ENCODE assay signal across 8 mouse cellular contexts in the genomic region with DNA sequence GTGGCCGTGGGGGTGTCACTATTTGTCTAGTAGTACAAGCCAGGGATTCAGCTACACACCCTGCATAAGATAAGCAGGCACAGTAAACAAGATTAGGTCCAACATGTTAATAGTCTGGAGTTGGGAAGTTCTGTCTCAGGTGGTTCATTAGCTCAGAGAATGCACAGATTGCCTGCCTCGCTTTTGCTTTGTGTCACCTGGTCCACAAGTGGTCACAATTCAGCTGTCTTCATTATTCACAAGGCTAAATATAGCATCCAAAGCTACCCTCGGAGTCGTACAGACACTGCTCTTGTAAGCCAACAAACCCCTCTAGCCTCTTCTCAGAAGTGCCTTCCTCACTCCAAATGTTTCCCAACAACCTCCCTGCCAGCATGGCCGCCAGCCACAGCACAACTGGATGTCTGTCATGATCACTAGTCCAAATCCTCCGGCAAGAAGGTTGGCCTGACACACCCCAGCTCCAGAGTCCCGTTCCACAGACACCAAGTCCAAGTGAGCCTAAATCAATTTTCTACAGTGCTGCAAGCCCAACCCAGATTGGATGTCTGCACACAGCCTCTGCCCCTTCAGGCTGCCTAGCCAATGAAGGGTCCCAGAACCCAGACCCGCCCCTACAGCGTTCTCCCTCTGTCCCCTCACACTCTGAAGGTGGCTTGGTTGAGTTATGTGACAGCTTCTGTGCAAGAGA. TPM values are rescaled to one million over a fixed set of nuclear protein-coding genes. Genes with fewer than 3 reads are reported as not detected.
DNase-seq lines count a peak whose midpoint lies in the region; ATAC-seq and TF ChIP-seq lines count a peak whose summit lies in the region.

No protein-coding gene starts in this region.

- intact Hi-C loops in left cerebral cortex, postnatal 4 days (cut with DNase I): no loop called here
- intact Hi-C loops in left cerebral cortex, postnatal 10 days (cut with DNase I): no loop called here
- intact Hi-C loops in gastrocnemius, postnatal 36 days (cut with DNase I): no loop called here

- peak; percentile 44; the same call in 1 of the 2 replicates for ATAC-seq in intestine, embryonic 14.5 days (replicated peaks; ENCODE audit: low FRiP score, low TSS enrichment, low read depth)
- no peak for ATAC-seq in liver, embryonic 12.5 days
- ATAC-seq in midbrain, postnatal 0 days (ENCODE audit: low FRiP score): peak; percentile 28; the same call in 1 of the 2 replicates

- H3K9ac ChIP-seq in intestine, embryonic 14.5 days (ENCODE audit: low read length): peak overlapping the region; percentile 43; the same call in 1 of the 2 replicates
- H3K9ac ChIP-seq in liver, embryonic 12.5 days: peak overlapping the region; percentile 72
- no peak overlapping the region for H3K9ac ChIP-seq in midbrain, postnatal 0 days (replicated peaks; ENCODE audit: low read length, poor library complexity, severe bottlenecking)

- WGBS in intestine, embryonic 14.5 days: 21% methylated on average over 9 of the region's 9 CpGs
- 23% methylated on average over 9 of the region's 9 CpGs for WGBS in liver, embryonic 12.5 days (ENCODE audit: insufficient replicate concordance)
- WGBS in midbrain, postnatal 0 days: 28% methylated on average over 9 of the region's 9 CpGs

- no peaks in the 10 kb centered on the region for H3K9me3 ChIP-seq in intestine, embryonic 14.5 days (ENCODE audit: control insufficient read depth, low read length)
- H3K9me3 ChIP-seq in liver, embryonic 12.5 days (replicated peaks): no peaks in the 10 kb centered on the region
- H3K9me3 ChIP-seq in midbrain, postnatal 0 days (ENCODE audit: low read length): no peaks in the 10 kb centered on the region

- no peak for TF ChIP-seq CTCF in midbrain, postnatal 0 days (IDR thresholded peaks at IDR 0.05)

- peak overlapping the region; percentile 64 for H3K4me2 ChIP-seq in intestine, embryonic 14.5 days (ENCODE audit: low read length)
- peak overlapping the region; percentile 97 for H3K4me2 ChIP-seq in liver, embryonic 12.5 days
- peak overlapping the region; percentile 93 for H3K4me2 ChIP-seq in midbrain, postnatal 0 days (ENCODE audit: low read depth, low read length, poor library complexity, severe bottlenecking)

- H3K27me3 ChIP-seq in intestine, embryonic 14.5 days (replicated peaks; ENCODE audit: control insufficient read depth, insufficient read depth, low read length): no peaks in the 10 kb centered on the region
- peaks cover 14% of the 10 kb centered on the region for H3K27me3 ChIP-seq in liver, embryonic 12.5 days (replicated peaks)
- H3K27me3 ChIP-seq in midbrain, postnatal 0 days (ENCODE audit: insufficient read depth, low read length): peaks cover 11% of the 10 kb centered on the region; the same call in 1 of the 2 replicates

- DNase-seq in left cerebral cortex, postnatal 4 days: peak; percentile 29
- no peak for DNase-seq in left cerebral cortex, postnatal 10 days (ENCODE audit: extremely low spot score in 1 of 2, low spot score in 2 of 2)
- peak; percentile 39 to 54 for DNase-seq in cerebellum, postnatal 14 days
- peak; percentile 58 to 66 for DNase-seq in gastrocnemius, postnatal 36 days
- DNase-seq in intestine, embryonic 14.5 days (ENCODE audit: low spot score): peak; percentile 73
- peak; percentile 42 for DNase-seq in midbrain, postnatal 0 days (ENCODE audit: low spot score)
- peak; percentile 32 for DNase-seq in testis, postnatal 14 days (ENCODE audit: low spot score)

- no peak overlapping the region for H3K27ac ChIP-seq in intestine, embryonic 14.5 days (ENCODE audit: low read depth)
- no peak overlapping the region for H3K27ac ChIP-seq in liver, embryonic 12.5 days
- H3K27ac ChIP-seq in midbrain, postnatal 0 days (ENCODE audit: low read depth, low read length): no peak overlapping the region

- H3K4me1 ChIP-seq in intestine, embryonic 14.5 days (replicated peaks; ENCODE audit: control insufficient read depth, insufficient read depth, low read length): peaks cover 10% of the 10 kb centered on the region
- H3K4me1 ChIP-seq in liver, embryonic 12.5 days: peaks cover 41% of the 10 kb centered on the region
- peaks cover 6% of the 10 kb centered on the region; the same call in 1 of the 2 replicates for H3K4me1 ChIP-seq in midbrain, postnatal 0 days (ENCODE audit: insufficient read depth, low read length)

- H3K4me3 ChIP-seq in intestine, embryonic 14.5 days (ENCODE audit: low read depth, low read length): peak overlapping the region; percentile 61
- peak overlapping the region; percentile 75 for H3K4me3 ChIP-seq in liver, embryonic 12.5 days
- peak overlapping the region; percentile 62 for H3K4me3 ChIP-seq in midbrain, postnatal 0 days (ENCODE audit: low read depth, low read length)

- H3K36me3 ChIP-seq in intestine, embryonic 14.5 days (ENCODE audit: control insufficient read depth, insufficient read depth, low read length): no peaks in the 10 kb centered on the region
- H3K36me3 ChIP-seq in liver, embryonic 12.5 days: no peaks in the 10 kb centered on the region
- no peaks in the 10 kb centered on the region for H3K36me3 ChIP-seq in midbrain, postnatal 0 days (ENCODE audit: insufficient read depth, low read length)

RNA-seq across cellular contexts. Expression of a gene that starts 4.5 kb away (rescaled TPM):
- 1 to 10 TPM; 6.1 to 7.1 TPM for total RNA-seq in left cerebral cortex, postnatal 4 days (2021)
- 10 to 100 TPM; 22.7 to 25.8 TPM for total RNA-seq in left cerebral cortex, postnatal 10 days (2021)
- total RNA-seq in gastrocnemius, postnatal 36 days (2021): 1,000 to 10,000 TPM in 1 of 2 experiments, 100 to 1,000 TPM in 1; 793 to 1,026 TPM
- polyA plus RNA-seq in intestine, embryonic 14.5 days (2014; fragmentation: Nextera tagmentation; extraction: Ambion mirVana): 11.4 and 12.4 TPM in 2 replicates
- polyA plus RNA-seq in liver, embryonic 12.5 days (2016; fragmentation: Nextera tagmentation; extraction: Ambion mirVana): 5.0 and 7.8 TPM in 2 replicates
- total RNA-seq in midbrain, postnatal 0 days (2014; rRNA removed): 2.1 and 7.2 TPM in 2 replicates
- 6.8 and 8.3 TPM in 2 replicates for polyA plus RNA-seq in midbrain, postnatal 0 days (2015; fragmentation: Nextera tagmentation; extraction: Ambion mirVana)

Comparison
In these comparisons a context has a peak if more than half of its experiments do, and no peak if none do; other contexts are left out.
1. DNase-seq: peak in left cerebral cortex, postnatal 4 days (single experiment), cerebellum, postnatal 14 days (2 of 2), gastrocnemius, postnatal 36 days (2 of 2), intestine, embryonic 14.5 days (single experiment), midbrain, postnatal 0 days (single experiment) and testis, postnatal 14 days (single experiment); none in left cerebral cortex, postnatal 10 days (0 of 2).
2. RNA of a gene that starts 4.5 kb away (total RNA-seq): 793 to 1,026 TPM in gastrocnemius, postnatal 36 days; 22.7 to 25.8 TPM in left cerebral cortex, postnatal 10 days, 2.1 to 7.2 TPM in midbrain, postnatal 0 days and 6.1 to 7.1 TPM in left cerebral cortex, postnatal 4 days; every median in the first group is over 10 times any median in the second.
3. Peak in every context shown above with its lines, with median percentiles within 50 percentile points of each other: H3K4me2 ChIP-seq and H3K4me3 ChIP-seq.